Mouse (Mus musculus) ES-E14 (cell line): ENCODE measurements around the gene Lztfl1. TPM values are rescaled to one million over a fixed set of nuclear protein-coding genes. Genes with fewer than 3 reads are reported as not detected.

Experiments used
- DNase-seq: peaks from one replicate; pipeline ENCODE4 v3.0.0-alpha.2; 2013; ENCODE audit warnings: low read depth, low spot score
- H3K27ac ChIP-seq: 2 replicates; pipeline ENCODE4 v1.5.1; 2012; ENCODE audit warnings: low read depth, mild to moderate bottlenecking, low read length, moderate library complexity, mixed read lengths; ENCODE audit not compliant: poor library complexity, insufficient read depth, severe bottlenecking
- H3K36me3 ChIP-seq: 2 replicates; pipeline ENCODE4 v1.6.1; 2012; ENCODE audit warnings: mild to moderate bottlenecking, low read length, moderate library complexity, mixed read lengths; ENCODE audit not compliant: control insufficient read depth, poor library complexity, insufficient read depth, severe bottlenecking
- H3K4me1 ChIP-seq, 2 experiments: fragments of 150-350 bp in 1 of 2; sonication (generic) in 1 of 2; 2 replicates each; pipeline ENCODE4 v1.6.1; 2012; ENCODE audit warnings: low read length in 2 of 2, mild to moderate bottlenecking in 1 of 2, mixed read lengths in 1 of 2; ENCODE audit not compliant: control insufficient read depth in 2 of 2, insufficient read depth in 2 of 2, poor library complexity in 1 of 2
- H3K4me3 ChIP-seq, 2 experiments: fragments of 150-350 bp in 1 of 2; sonication (generic) in 1 of 2; 2 replicates each; pipeline ENCODE4 v1.5.1; 2012; ENCODE audit warnings: low read length in 2 of 2, low read depth in 1 of 2, mild to moderate bottlenecking in 1 of 2, mixed read lengths in 1 of 2; ENCODE audit not compliant: insufficient read depth in 1 of 2, poor library complexity in 1 of 2, severe bottlenecking in 1 of 2
- H3K9ac ChIP-seq: 2 replicates; pipeline ENCODE4 v1.6.1; 2012; ENCODE audit warnings: low read depth, mild to moderate bottlenecking, low read length, mixed read lengths; ENCODE audit not compliant: poor library complexity, insufficient read depth, severe bottlenecking
- H3K9me3 ChIP-seq: fragments of 150-350 bp; sonication (generic); 2 replicates; pipeline ENCODE4 v1.6.1; 2012; ENCODE audit warnings: low read depth, mild to moderate bottlenecking, low read length; ENCODE audit not compliant: control insufficient read depth, insufficient read depth
- CHD2 ChIP-seq: IDR thresholded peaks from 2 replicates; pipeline ENCODE4 v1.6.1; 2014; ENCODE audit warnings: mild to moderate bottlenecking, low read depth, low read length, inconsistent platforms
- HCFC1 ChIP-seq: IDR thresholded peaks from 2 replicates; pipeline ENCODE4 v1.6.1; 2012; ENCODE audit warnings: low read length, inconsistent platforms, borderline replicate concordance; ENCODE audit not compliant: insufficient read depth
- MAFK ChIP-seq: IDR thresholded peaks from 2 replicates; pipeline ENCODE4 v1.6.1; 2014; ENCODE audit warnings: mild to moderate bottlenecking, low read depth, low read length, inconsistent platforms; ENCODE audit not compliant: insufficient read depth
- ZC3H11A ChIP-seq: IDR thresholded peaks from 2 replicates; pipeline ENCODE4 v1.6.1; 2012; ENCODE audit warnings: low read depth, mild to moderate bottlenecking, inconsistent platforms, low read length, borderline replicate concordance
- ZNF384 ChIP-seq: IDR thresholded peaks from 2 replicates; pipeline ENCODE4 v1.6.1; 2012; ENCODE audit warnings: low read depth, low read length, inconsistent platforms
- in situ Hi-C, 2 experiments: fragments of 600-800 bp; cut with MboI; formaldehyde crosslinking; loops; one replicate each; pipeline ENCODE4 v1.15.1; 2025; ENCODE audit warnings: low sequenced_read_pairs in 2 of 2, inconsistent platforms in 1 of 2; ENCODE audit not compliant: unreplicated experiment in 2 of 2
- total RNA-seq: library from RNA; depleted of rRNA; stranded (reverse); fragments of 300-350 nt; gene quantifications from 2 replicates; pipeline ENCODE4 v1.2.3, GENCODE M21; 2012

Gene Lztfl1
- total RNA-seq, 1 experiment = 19.8 TPM

- Histone ChIP-seq H3K4me3 (no peak overlapping the region; a peak in 1 of 4 replicates), H3K9ac (no peak overlapping the region), H3K27ac (no peak overlapping the region), H3K4me1 (peaks cover 0 to 3% of the 10 kb centered on the region in 2 experiments; a peak in 1 of 4 replicates), H3K9me3 (no peaks in the 10 kb centered on the region), H3K36me3 (no peaks in the 10 kb centered on the region)
- DNase-seq = no peak
- in situ Hi-C loops = no loop called here
- TF ChIP-seq ZNF384 = no peak
- no peak for TF ChIP-seq HCFC1
- no peak for TF ChIP-seq CHD2
- TF ChIP-seq ZC3H11A = no peak
- TF ChIP-seq MAFK = no peak
These were observed 1.2 kb downstream of the Lztfl1 start for GRCm38 (mm10) chr9:123716301-123716700.

- TF ChIP-seq CHD2 = no peak
- TF ChIP-seq ZNF384 = no peak
- TF ChIP-seq MAFK = no peak
- H3K4me1 ChIP-seq = peaks cover 0 to 3% of the 10 kb centered on the region in 2 experiments; a peak in 1 of 4 replicates
- in situ Hi-C loops = no loop called here
- no peaks in the 10 kb centered on the region for H3K36me3 ChIP-seq
- H3K9me3 ChIP-seq = no peaks in the 10 kb centered on the region
- no peak overlapping the region for H3K4me3 ChIP-seq
- no peak for DNase-seq
- no peak overlapping the region for H3K27ac ChIP-seq
- H3K9ac ChIP-seq = no peak overlapping the region
These were observed 4.4 kb downstream of the Lztfl1 start for GRCm38 (mm10) chr9:123713111-123713510.

GRCm38 (mm10) chr9:123709226-123709625 is 8.3 kb downstream of the Lztfl1 start:
- TF ChIP-seq CHD2 = no peak
- TF ChIP-seq HCFC1 = no peak
- no peak for TF ChIP-seq ZC3H11A
- TF ChIP-seq MAFK = no peak
- no peak for TF ChIP-seq ZNF384
- H3K27ac ChIP-seq = no peak overlapping the region
- no peaks in the 10 kb centered on the region for H3K4me1 ChIP-seq
- no peaks in the 10 kb centered on the region for H3K36me3 ChIP-seq
- DNase-seq = no peak
- H3K9me3 ChIP-seq = no peaks in the 10 kb centered on the region
- in situ Hi-C loops = no loop called here
- H3K4me3 ChIP-seq = no peak overlapping the region
- no peak overlapping the region for H3K9ac ChIP-seq

GRCm38 (mm10) chr9:123701822-123702221 is 15.7 kb downstream of the Lztfl1 start:
- H3K4me1 ChIP-seq = no peaks in the 10 kb centered on the region
- no peak for DNase-seq
- no peak overlapping the region for H3K4me3 ChIP-seq
- TF ChIP-seq CHD2 = no peak
- TF ChIP-seq ZC3H11A = no peak
- no peak for TF ChIP-seq HCFC1
- TF ChIP-seq ZNF384 = no peak
- no peak for TF ChIP-seq MAFK
- H3K36me3 ChIP-seq = no peaks in the 10 kb centered on the region
- H3K27ac ChIP-seq = no peak overlapping the region
- H3K9me3 ChIP-seq = no peaks in the 10 kb centered on the region
- no peak overlapping the region for H3K9ac ChIP-seq
- in situ Hi-C loops = no loop called here

- H3K36me3 ChIP-seq = no peaks in the 10 kb centered on the region; the same call in 1 of the 2 replicates
- H3K9me3 ChIP-seq = no peaks in the 10 kb centered on the region
- H3K9ac ChIP-seq = no peak overlapping the region
- no peak for DNase-seq
- TF ChIP-seq MAFK (no peak), ZNF384 (no peak), ZC3H11A (no peak), CHD2 (no peak), HCFC1 (no peak)
- no peak overlapping the region for H3K4me3 ChIP-seq
- no peaks in the 10 kb centered on the region for H3K4me1 ChIP-seq
- no peak overlapping the region for H3K27ac ChIP-seq
- in situ Hi-C loops = no loop called here
These were observed 21.7 kb downstream of the Lztfl1 start for GRCm38 (mm10) chr9:123695634-123696302.
